Mouse (Mus musculus) bone marrow, adult 2 months (tissue): ENCODE measurements around the gene Brf1.

Experiments used
- CTCF ChIP-seq: fragments of 200-500 bp; IDR thresholded peaks from 2 replicates; pipeline ENCODE4 v1.5.1; 2011; ENCODE audit warnings: low read length, control low read depth; ENCODE audit not compliant: control insufficient read depth, insufficient read depth
- POLR2A ChIP-seq: fragments of 200-500 bp; IDR thresholded peaks from 2 replicates; pipeline ENCODE4 v1.6.1; 2011; ENCODE audit warnings: low read depth, mild to moderate bottlenecking, control low read depth, low read length, borderline replicate concordance; ENCODE audit not compliant: control insufficient read depth

DNA sequence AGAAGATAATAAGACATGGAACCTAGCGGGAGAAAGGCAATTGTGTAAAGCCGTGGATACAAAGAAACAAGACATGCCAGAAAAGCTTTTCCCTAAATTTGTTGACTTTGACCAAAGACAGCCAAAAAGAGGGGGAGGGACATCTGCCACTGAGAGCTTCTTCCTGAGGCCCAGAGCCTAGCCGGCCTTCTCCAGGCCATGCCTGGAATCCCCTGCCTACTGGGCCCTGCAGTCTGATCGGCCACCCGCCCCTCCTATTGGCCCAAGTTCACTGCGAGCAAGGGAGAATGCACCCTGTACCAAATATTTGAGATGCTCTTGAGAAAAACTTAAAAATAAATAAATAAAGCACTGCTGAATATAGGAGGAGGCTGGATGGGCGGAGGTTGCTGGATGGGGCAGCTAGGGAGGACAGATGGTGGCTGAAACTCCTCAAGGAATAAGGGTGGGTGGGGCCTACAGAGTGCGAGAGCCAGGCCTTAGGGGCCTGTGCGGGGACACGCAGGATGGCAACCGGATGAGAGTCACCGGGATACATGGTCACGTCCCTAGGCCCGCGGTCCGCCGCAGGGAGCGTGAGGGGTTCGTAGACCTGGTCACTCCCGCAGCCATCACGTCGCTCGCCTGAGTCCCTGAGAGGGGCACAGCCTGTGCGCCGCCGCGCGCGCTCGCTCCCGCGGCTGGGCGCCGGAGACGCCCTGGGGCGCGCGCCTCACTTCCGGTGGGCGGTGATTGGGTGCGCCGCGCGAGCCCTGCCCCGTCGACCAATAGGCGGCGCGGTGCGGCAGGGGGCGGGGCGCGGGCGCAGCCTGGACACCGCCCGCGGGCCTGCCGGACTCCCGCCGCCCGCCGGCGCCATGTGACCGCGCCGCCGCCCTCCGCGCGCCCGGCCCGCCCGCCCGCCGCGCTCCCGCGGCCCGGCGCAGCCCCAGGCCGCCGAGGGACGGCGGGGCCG is 13.4 kb upstream of the Brf1 start, which contains the start of gene Pacs2:
- TF ChIP-seq POLR2A = peak; percentile 96; the same call in 1 of the 2 replicates
- no peak for TF ChIP-seq CTCF
